Mouse (Mus musculus): Measurements from ENCODE around the gene Slc35d3. TPM values are rescaled to one million over a fixed set of nuclear protein-coding genes. Genes with fewer than 3 reads are reported as not detected.

Gene Slc35d3
- 0.28 and 0.43 TPM in 2 replicates for polyA plus RNA-seq (2016; fragmentation: Nextera tagmentation; extraction: Ambion mirVana)

- Histone ChIP-seq H3K27me3 (peaks cover 65% of the 10 kb centered on the region), H3K27ac (no peak within 1 kb of the TSS), H3K9ac (peak within 1 kb of the TSS; percentile 66), H3K4me3 (replicated peaks) (peak within 1 kb of the TSS; percentile 61), H3K36me3 (replicated peaks) (no peaks in the 10 kb centered on the region), H3K4me1 (peaks cover 29% of the 10 kb centered on the region), H3K4me2 (peak within 1 kb of the TSS; percentile 99), H3K9me3 (no peaks in the 10 kb centered on the region)
- ATAC-seq (ENCODE audit: low FRiP score): peak; percentile 61
- WGBS: under 1% methylated on average over 71 of the region's 72 CpGs
Observed at GRCm38 (mm10) chr10:19850998-19851691, at the start of gene Slc35d3. Slc35d3 (minus strand) TSS chr10:19851459.

GRCm38 (mm10) chr10:19900191-19900590, 48.9 kb upstream of the Slc35d3 start:
- Histone ChIP-seq H3K4me3 (replicated peaks) (no peak overlapping the region), H3K4me2 (no peak overlapping the region), H3K9me3 (no peaks in the 10 kb centered on the region), H3K9ac (no peak overlapping the region), H3K4me1 (no peaks in the 10 kb centered on the region), H3K27me3 (no peaks in the 10 kb centered on the region), H3K27ac (no peak overlapping the region), H3K36me3 (replicated peaks) (no peaks in the 10 kb centered on the region; the same call in 1 of the 2 replicates)
- 81% methylated on average over 2 of the region's 2 CpGs for WGBS
- no peak for ATAC-seq (ENCODE audit: low FRiP score)

- 13% methylated on average over 4 of the region's 4 CpGs for WGBS
Observed at GRCm38 (mm10) chr10:19893976-19894375, 42.7 kb upstream of the Slc35d3 start.

DNA sequence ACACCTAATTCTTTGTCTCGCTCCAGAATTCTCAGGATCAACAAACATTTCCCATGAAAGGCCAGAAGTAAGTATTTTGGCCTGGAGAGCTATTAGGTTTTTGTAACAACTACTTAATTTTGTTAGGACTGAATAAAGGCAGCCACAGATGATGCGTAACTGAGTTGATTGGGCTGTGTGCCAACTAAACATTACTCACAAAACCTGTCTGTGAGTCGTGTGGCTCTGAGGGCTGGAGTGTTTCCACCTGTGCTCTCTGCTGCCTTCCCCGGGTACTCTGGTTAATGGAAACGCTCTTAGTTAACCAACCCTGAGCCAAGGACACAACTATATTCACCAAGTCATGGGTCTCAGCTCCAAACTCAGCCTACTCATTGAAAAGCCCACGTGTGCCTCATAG, 41.9 kb upstream of the Slc35d3 start:
- Histone ChIP-seq H3K4me2 (no peak overlapping the region), H3K9ac (no peak overlapping the region), H3K9me3 (no peaks in the 10 kb centered on the region), H3K36me3 (replicated peaks) (no peaks in the 10 kb centered on the region), H3K4me1 (no peaks in the 10 kb centered on the region), H3K4me3 (replicated peaks) (no peak overlapping the region), H3K27me3 (no peaks in the 10 kb centered on the region), H3K27ac (no peak overlapping the region)
- ATAC-seq (ENCODE audit: low FRiP score): no peak
- 80% methylated on average over 6 of the region's 6 CpGs for WGBS

More at GRCm38 (mm10) chr10:19893976-19894375, 42.7 kb upstream of the Slc35d3 start:
- Histone ChIP-seq H3K4me3 (replicated peaks) (no peak overlapping the region), H3K36me3 (replicated peaks) (no peaks in the 10 kb centered on the region), H3K27ac (no peak overlapping the region), H3K27me3 (no peaks in the 10 kb centered on the region), H3K9ac (no peak overlapping the region), H3K9me3 (no peaks in the 10 kb centered on the region), H3K4me1 (no peaks in the 10 kb centered on the region), H3K4me2 (no peak overlapping the region)
- no peak for ATAC-seq (ENCODE audit: low FRiP score)

GRCm38 (mm10) chr10:19891686-19892085, 40.4 kb upstream of the Slc35d3 start:
- Histone ChIP-seq H3K9ac (no peak overlapping the region), H3K4me3 (replicated peaks) (no peak overlapping the region), H3K9me3 (no peaks in the 10 kb centered on the region), H3K4me2 (no peak overlapping the region), H3K27ac (no peak overlapping the region), H3K4me1 (no peaks in the 10 kb centered on the region), H3K27me3 (no peaks in the 10 kb centered on the region), H3K36me3 (replicated peaks) (no peaks in the 10 kb centered on the region)
- ATAC-seq (ENCODE audit: low FRiP score): no peak
- WGBS: 49% methylated on average over 3 of the region's 3 CpGs

DNA sequence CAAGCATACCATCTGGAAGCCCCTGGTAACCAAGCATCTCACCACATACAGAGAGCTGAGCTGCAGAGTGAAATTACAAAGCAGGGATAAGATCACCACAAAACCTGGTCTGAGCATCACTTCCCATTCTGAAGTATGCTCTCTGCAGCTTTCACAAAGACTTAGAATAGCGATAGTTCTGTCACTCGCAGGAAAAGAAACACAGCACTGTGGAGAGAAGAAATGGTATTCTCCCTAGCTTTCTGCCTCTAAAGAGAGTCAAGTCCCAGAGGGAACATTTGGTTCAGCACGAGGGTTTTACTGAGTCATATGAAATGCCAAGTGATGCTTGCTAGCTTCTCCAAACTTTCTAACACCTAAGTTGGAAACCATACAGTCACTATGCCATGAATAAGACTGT, 38.6 kb upstream of the Slc35d3 start:
- Histone ChIP-seq H3K27me3 (no peaks in the 10 kb centered on the region), H3K4me3 (replicated peaks) (no peak overlapping the region), H3K9ac (no peak overlapping the region), H3K4me2 (no peak overlapping the region), H3K27ac (no peak overlapping the region), H3K9me3 (no peaks in the 10 kb centered on the region), H3K4me1 (no peaks in the 10 kb centered on the region), H3K36me3 (replicated peaks) (no peaks in the 10 kb centered on the region)
- 88% methylated on average over 3 of the region's 3 CpGs for WGBS
- ATAC-seq (ENCODE audit: low FRiP score): no peak

GRCm38 (mm10) chr10:19886249-19886648, 35.0 kb upstream of the Slc35d3 start:
- Histone ChIP-seq H3K27ac (no peak overlapping the region), H3K9ac (no peak overlapping the region), H3K27me3 (no peaks in the 10 kb centered on the region), H3K9me3 (no peaks in the 10 kb centered on the region), H3K4me3 (replicated peaks) (no peak overlapping the region), H3K36me3 (replicated peaks) (no peaks in the 10 kb centered on the region), H3K4me2 (no peak overlapping the region), H3K4me1 (no peaks in the 10 kb centered on the region)
- ATAC-seq (ENCODE audit: low FRiP score): no peak
- 95% methylated on average over 3 of the region's 3 CpGs for WGBS

- WGBS: 76% methylated on average over 4 of the region's 4 CpGs
- no peaks in the 10 kb centered on the region for H3K4me1 ChIP-seq
- no peak overlapping the region for H3K4me2 ChIP-seq
- no peaks in the 10 kb centered on the region for H3K36me3 ChIP-seq (replicated peaks)
- no peaks in the 10 kb centered on the region for H3K9me3 ChIP-seq
- no peak overlapping the region for H3K9ac ChIP-seq
- no peak for ATAC-seq (ENCODE audit: low FRiP score)
- no peak overlapping the region for H3K4me3 ChIP-seq (replicated peaks)
- H3K27me3 ChIP-seq: no peaks in the 10 kb centered on the region
- H3K27ac ChIP-seq: no peak overlapping the region
Observed at GRCm38 (mm10) chr10:19884409-19884808, 33.1 kb upstream of the Slc35d3 start.

DNA sequence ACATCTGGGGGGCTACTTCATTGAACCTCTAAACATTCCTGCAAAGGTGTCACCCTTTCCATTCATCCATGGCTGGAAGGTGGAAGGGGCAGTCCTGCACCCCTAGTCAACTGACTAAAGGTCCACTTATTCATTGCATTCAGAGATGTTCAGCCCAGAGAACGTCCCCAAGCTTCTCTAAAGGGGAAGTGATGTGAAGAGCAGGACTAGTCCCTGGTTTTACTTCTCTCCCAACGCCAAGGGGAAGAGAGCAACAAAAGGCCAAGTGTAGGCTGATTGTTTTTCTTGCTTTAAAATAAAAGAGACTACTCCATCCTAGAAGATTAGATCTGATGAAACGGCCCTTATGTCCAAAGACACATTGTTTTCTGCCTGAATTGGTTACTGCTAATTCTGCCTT, 29.2 kb upstream of the Slc35d3 start:
- ATAC-seq (ENCODE audit: low FRiP score): no peak
- H3K27ac ChIP-seq: no peak overlapping the region
- 68% methylated on average over 3 of the region's 3 CpGs for WGBS
- H3K9ac ChIP-seq: no peak overlapping the region
- no peak overlapping the region for H3K4me3 ChIP-seq (replicated peaks)
- no peaks in the 10 kb centered on the region for H3K27me3 ChIP-seq
- no peaks in the 10 kb centered on the region for H3K9me3 ChIP-seq
- H3K4me2 ChIP-seq: no peak overlapping the region
- no peaks in the 10 kb centered on the region for H3K36me3 ChIP-seq (replicated peaks)
- 0 out of 2 replicates have a peak, but pooled peaks cover 5% of the 10 kb centered on the region for H3K4me1 ChIP-seq

DNA sequence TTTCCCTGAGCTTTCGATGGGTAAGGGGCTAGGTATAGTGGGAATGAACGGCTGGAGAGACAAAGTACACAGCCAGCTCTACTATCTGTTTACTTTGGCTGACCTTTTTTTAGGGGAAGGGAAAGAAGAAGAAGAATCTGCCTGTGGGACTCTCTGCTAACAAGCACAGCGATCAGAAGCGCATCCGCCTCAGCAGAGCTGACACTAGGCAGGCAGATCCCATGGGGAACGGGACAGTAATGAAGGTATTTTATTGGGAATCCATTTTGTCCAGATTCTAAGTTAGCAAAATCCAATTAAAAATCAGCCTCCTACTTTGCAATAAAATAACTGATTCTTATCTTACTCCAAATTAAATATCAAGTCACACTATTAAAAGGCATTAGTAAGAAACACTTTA, 27.9 kb upstream of the Slc35d3 start:
- Histone ChIP-seq H3K4me2 (no peak overlapping the region), H3K4me3 (replicated peaks) (no peak overlapping the region), H3K4me1 (0 out of 2 replicates have a peak, but pooled peaks cover 5% of the 10 kb centered on the region), H3K9ac (no peak overlapping the region), H3K36me3 (replicated peaks) (no peaks in the 10 kb centered on the region), H3K27ac (no peak overlapping the region), H3K27me3 (no peaks in the 10 kb centered on the region), H3K9me3 (no peaks in the 10 kb centered on the region)
- 84% methylated on average over 6 of the region's 6 CpGs for WGBS
- no peak for ATAC-seq (ENCODE audit: low FRiP score)

- H3K9ac ChIP-seq: no peak overlapping the region
- WGBS: 88% methylated on average over 9 of the region's 9 CpGs
- H3K36me3 ChIP-seq (replicated peaks): no peaks in the 10 kb centered on the region
- no peak for ATAC-seq (ENCODE audit: low FRiP score)
- no peak overlapping the region for H3K4me3 ChIP-seq (replicated peaks)
- H3K27ac ChIP-seq: no peak overlapping the region
- H3K9me3 ChIP-seq: no peaks in the 10 kb centered on the region
- no peak overlapping the region for H3K4me2 ChIP-seq
- 0 out of 2 replicates have a peak, but pooled peaks cover 5% of the 10 kb centered on the region for H3K4me1 ChIP-seq
- no peaks in the 10 kb centered on the region for H3K27me3 ChIP-seq
Observed at GRCm38 (mm10) chr10:19877679-19878078, 26.4 kb upstream of the Slc35d3 start.

GRCm38 (mm10) chr10:19877257-19877656, 26.0 kb upstream of the Slc35d3 start:
- H3K9me3 ChIP-seq: no peaks in the 10 kb centered on the region
- no peak overlapping the region for H3K9ac ChIP-seq
- no peak for ATAC-seq (ENCODE audit: low FRiP score)
- no peak overlapping the region for H3K4me3 ChIP-seq (replicated peaks)
- 0 out of 2 replicates have a peak, but pooled peaks cover 5% of the 10 kb centered on the region for H3K4me1 ChIP-seq
- WGBS: 87% methylated on average over 8 of the region's 8 CpGs
- H3K36me3 ChIP-seq (replicated peaks): no peaks in the 10 kb centered on the region
- H3K4me2 ChIP-seq: no peak overlapping the region
- H3K27ac ChIP-seq: no peak overlapping the region
- H3K27me3 ChIP-seq: no peaks in the 10 kb centered on the region

GRCm38 (mm10) chr10:19876669-19877068, 25.4 kb upstream of the Slc35d3 start:
- Histone ChIP-seq H3K4me3 (replicated peaks) (no peak overlapping the region), H3K9ac (no peak overlapping the region), H3K4me2 (no peak overlapping the region), H3K27me3 (no peaks in the 10 kb centered on the region), H3K27ac (no peak overlapping the region), H3K36me3 (replicated peaks) (no peaks in the 10 kb centered on the region), H3K9me3 (no peaks in the 10 kb centered on the region), H3K4me1 (0 out of 2 replicates have a peak, but pooled peaks cover 5% of the 10 kb centered on the region)
- ATAC-seq (ENCODE audit: low FRiP score): 0 out of 2 replicates have a peak, but pooled peaks have one; percentile 20
- 53% methylated on average over 7 of the region's 7 CpGs for WGBS
